Mouse (Mus musculus) brown adipose tissue, adult 24 weeks (tissue): ENCODE measurements around the gene Arid1b. TPM values are rescaled to one million over a fixed set of nuclear protein-coding genes. Genes with fewer than 3 reads are reported as not detected.

Source experiments
- H3K27ac ChIP-seq: fragments of 200-500 bp; replicated peaks from 2 replicates; pipeline ENCODE4 v1.5.1; 2012; ENCODE audit warnings: low read depth, mild to moderate bottlenecking, low read length
- H3K4me1 ChIP-seq: fragments of 200-500 bp; 2 replicates; pipeline ENCODE4 v1.6.1; 2012; ENCODE audit warnings: low read length, mixed read lengths; ENCODE audit not compliant: control insufficient read depth, insufficient read depth, insufficient read length
- H3K4me3 ChIP-seq: fragments of 200-500 bp; 2 replicates; pipeline ENCODE4 v1.5.1; 2012; ENCODE audit warnings: low read depth, mild to moderate bottlenecking, low read length, moderate library complexity; ENCODE audit not compliant: insufficient read depth
- polyA plus RNA-seq: library from polyadenylated mRNA; stranded (reverse); fragments of >200 nt; gene quantifications from 2 replicates; pipeline ENCODE4 v1.2.4, GENCODE M21; 2012; ENCODE audit not compliant: missing spikeins, insufficient read depth, insufficient read length

Arid1b gene
- polyA plus RNA-seq, 1 experiment = 13.9 TPM

DNA sequence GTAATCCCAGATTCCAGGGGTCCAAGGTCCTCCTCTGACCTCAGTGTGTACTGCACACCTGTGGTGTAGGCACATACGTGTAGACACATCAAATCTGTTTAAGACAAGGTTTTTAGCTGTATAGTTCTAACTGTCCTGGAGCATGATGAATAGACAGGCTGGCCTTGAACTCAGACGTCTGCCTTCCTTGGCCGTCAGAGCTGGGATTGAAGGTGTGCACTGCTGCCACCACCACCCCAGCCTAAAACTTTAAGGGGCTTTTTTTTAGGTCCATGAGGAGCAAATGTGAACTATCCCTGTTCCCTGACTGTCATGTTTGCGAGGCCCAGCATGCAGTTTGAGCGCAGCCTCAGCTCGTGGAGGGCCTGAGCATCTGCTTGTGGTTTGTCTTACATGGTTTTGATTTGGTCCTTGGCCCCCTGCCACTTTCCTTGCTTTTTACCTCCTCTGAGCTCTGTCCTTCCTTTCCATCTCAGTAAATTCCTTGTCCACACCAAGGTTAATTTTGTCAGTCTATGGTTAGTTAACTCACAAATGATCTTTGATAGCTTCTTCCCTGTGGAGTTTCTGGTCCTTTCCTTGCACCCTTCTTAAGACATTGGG lies 224.9 kb downstream of the Arid1b start:
- Histone ChIP-seq H3K4me3 (no peak overlapping the region), H3K4me1 (peaks cover 24% of the 10 kb centered on the region), H3K27ac (no peak overlapping the region)

DNA sequence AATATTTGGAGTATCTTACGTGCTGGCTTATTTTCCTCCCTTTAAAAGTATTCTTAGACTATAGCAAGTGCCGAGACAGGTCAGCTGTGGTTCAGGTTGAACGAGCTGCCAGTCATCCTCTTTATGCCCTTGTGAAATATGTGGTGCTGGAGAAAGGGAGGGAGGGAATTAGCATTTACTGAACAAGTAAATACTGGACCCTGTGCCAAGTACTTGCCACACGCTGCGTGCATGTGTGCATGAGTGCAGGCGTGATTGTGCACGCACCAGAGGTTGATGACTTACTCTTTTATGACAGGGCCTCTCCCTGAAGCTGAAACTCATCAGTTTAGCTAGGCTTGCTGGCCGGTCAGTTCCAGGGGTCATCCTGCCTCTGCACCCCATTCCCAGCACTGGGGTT lies 226.9 kb downstream of the Arid1b start:
- peaks cover 25% of the 10 kb centered on the region for H3K4me1 ChIP-seq
- H3K27ac ChIP-seq = no peak overlapping the region
- no peak overlapping the region for H3K4me3 ChIP-seq

DNA sequence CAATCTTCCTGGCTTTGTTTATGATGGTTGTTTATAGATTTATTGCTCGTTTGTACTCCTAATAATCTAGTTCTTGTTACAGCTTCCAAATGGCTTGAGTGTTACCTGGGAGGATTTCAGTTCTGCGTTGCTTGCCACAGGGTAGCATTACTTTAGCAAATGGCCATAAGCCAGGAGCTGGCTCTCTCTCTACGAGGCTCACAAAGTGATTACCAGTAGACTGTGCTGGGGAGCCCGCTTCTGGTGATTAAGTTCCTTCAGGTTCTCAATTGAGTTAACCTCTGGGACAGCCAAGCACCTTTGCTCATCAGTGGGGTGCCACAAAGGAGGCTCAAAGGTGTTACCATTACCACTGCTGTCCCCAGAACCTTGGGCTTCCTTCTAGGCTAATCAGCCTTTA lies 227.4 kb downstream of the Arid1b start:
- no peak overlapping the region for H3K27ac ChIP-seq
- H3K4me3 ChIP-seq = no peak overlapping the region
- peaks cover 28% of the 10 kb centered on the region for H3K4me1 ChIP-seq

DNA sequence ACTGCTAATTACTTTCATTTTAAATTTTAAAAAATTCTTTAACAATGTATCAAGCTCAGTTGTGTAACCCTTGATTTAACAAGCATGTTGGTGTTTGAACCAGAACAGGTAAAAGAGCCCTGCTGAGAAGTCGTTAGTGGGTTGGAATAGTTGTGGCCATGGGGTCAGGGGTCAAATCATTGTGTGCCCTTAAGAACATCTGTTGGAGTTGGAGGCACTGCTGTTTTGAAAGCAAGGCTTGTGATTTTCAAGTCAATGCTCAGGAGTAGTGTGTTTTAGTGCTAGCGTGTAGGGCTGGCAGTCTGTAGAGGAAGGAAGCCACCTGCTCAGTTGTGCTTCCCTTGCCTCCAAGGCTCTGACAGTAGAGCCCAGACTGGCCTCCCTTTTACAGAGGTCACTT lies 228.7 kb downstream of the Arid1b start:
- Histone ChIP-seq H3K27ac (no peak overlapping the region), H3K4me3 (no peak overlapping the region), H3K4me1 (peaks cover 24% of the 10 kb centered on the region)

DNA sequence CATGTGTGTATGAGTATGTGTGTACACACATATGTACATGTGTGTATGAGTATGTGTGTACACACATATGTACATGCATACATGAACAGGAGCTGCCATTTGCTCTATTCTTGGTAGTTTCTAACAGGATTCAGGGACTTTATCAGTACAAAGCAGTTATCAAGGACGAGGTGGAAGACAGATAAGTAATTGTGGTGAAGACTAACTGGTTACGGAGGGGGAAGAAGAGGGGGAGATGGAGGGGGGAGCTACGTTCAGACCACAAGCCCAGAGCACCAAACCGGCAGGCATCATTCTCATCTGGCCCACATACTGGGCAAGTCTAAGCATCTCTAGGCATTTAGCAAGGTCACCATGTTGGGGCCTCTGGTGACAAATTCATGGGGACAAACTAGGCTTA lies 230.8 kb downstream of the Arid1b start:
- Histone ChIP-seq H3K4me1 (peaks cover 22% of the 10 kb centered on the region), H3K4me3 (no peak overlapping the region), H3K27ac (no peak overlapping the region)

DNA sequence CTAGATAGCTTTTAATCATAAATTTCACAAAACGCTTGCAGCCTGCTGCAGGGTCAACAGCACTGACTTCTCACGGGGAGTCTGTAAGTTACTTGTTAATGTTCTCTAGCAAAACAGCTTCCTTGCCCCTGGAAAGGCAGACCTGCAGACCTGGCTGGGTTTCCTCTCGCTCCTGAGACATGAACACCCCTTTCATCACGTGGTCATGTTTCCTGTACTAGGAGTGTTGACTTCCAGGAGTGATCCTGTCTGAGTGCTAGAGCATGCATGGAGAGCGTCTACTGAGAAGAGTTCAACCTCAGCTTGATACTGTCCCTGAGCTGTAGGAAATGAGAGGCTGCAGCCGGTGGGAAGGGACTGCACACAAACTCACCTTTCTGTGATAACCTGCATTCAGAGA lies 233.0 kb downstream of the Arid1b start:
- H3K4me3 ChIP-seq = no peak overlapping the region
- peaks cover 12% of the 10 kb centered on the region for H3K4me1 ChIP-seq
- H3K27ac ChIP-seq = no peak overlapping the region

DNA sequence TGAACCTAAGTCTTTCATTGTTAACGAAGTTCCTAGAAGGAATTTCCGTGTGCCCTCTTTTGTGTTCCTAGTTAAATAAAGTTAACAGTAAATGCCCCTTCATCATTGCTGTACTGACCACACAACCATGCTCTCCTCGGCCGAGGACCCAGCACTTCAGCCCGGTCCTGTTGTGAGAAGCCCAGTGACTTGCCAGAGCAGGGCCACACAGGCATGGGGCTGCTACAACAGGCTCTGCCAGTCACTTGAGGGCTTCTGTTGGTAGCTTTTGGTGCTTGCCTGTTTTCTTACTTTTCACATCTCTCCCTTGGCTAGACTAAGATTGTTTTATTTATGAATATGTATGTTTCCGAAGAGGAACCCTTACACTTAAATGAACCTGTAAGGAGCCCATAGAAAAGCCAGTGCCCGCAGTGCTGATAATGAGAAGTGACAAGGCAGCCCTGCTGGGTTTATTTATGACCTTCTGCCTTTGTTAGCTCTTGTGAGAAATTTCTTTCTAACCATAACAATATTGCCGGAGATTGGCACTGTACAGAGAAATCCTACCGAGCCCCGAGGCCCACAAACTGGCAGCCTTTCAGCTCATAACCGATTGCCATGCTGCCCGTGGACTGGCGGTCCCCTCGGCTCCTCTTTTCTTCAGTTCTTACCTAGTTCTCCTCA lies 234.0 kb downstream of the Arid1b start:
- H3K27ac ChIP-seq = no peak overlapping the region
- peaks cover 8% of the 10 kb centered on the region for H3K4me1 ChIP-seq
- H3K4me3 ChIP-seq = no peak overlapping the region

DNA sequence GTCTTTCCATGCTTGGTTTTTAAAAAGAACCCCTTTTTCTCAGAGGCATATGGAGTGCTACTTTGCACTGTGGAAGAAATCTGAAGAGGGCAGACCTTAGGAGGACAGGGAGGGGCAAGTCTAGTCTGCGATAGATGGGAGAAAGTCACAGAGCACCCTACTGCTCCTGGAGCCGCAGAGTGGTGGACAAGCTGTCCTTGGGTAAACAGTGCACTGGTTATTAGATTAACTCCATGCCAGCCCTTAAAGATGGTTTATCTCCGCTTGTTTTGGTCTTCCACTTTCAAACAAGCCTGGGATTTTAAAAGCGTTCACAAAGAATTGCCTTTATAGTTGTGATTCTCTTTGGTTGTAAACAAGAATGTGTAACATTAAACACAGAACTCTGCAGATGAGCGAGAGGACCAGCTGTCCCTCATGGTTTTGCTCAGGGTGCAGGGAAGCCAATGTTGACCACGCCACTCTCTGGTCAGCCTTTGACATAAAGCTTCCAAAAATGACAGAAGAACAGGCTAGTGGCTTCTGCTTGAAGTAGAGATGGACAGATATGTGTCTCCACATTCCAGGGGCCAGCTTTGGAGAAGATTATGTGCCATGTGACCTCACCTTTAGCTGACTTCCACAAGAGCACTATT lies 234.6 kb downstream of the Arid1b start:
- Histone ChIP-seq H3K27ac (no peak overlapping the region), H3K4me3 (no peak overlapping the region), H3K4me1 (peaks cover 8% of the 10 kb centered on the region)

DNA sequence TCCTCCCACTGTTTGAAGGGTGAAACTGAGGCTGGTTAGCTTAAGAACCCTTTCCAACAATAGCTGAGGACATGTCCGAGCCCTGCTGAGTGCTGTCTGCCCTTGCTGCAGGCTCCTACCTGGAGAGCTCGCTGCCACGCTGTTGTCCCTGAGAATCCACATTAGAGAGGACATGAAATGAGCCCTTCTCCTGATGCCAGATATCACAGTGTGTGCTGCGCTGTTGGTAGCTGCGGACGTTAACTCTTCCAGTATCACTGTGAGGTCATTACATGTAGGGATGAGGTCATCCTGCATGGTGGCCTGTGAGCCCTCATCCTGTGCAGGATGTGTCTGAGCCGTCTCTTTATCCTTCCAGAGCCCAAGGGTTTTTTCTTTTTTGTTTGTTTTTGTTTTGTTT lies 235.9 kb downstream of the Arid1b start:
- Histone ChIP-seq H3K4me3 (no peak overlapping the region), H3K27ac (no peak overlapping the region)

DNA sequence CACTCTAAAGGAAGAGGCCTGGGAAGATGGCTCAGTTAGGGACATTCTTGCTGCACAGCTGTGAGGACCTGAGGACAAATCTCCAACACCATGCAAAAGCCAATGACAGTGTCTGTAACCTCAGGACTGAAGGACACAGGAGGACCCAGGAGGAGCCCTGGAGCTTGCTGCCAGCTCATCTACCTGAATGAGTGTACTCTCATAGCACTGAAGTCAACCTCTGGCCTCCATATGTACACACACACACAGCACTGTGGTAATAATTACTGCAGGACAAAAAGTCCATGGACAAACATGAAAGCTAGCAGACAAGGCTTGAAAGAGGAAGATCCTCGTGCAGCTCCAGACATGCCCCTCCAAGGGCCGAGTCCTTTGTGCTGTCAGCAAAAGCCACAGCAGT lies 238.0 kb downstream of the Arid1b start:
- H3K4me3 ChIP-seq = no peak overlapping the region

More for the DNA sequence above, 235.9 kb downstream of the Arid1b start:
- peaks cover 8% of the 10 kb centered on the region for H3K4me1 ChIP-seq

DNA sequence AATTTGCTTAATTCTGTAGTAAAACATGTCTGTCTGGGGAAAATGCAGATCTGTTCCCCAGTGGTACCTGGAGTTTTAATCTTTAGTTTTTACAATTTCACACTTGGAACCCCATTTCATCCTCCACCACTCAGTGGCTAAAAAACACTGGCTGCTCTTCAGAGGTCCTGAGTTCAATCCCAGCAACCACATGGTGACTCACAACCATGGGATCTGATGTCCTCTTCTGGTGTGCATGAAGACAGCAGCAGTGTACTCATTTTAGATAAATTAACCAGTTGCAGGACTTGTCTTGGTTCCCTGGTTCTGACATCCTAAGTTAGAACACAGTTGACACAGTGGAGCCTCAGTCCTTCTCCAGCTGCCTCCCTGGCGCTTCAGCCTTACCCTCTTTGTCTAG lies 239.9 kb downstream of the Arid1b start:
- Histone ChIP-seq H3K4me3 (no peak overlapping the region), H3K27ac (no peak overlapping the region), H3K4me1 (peaks cover 8% of the 10 kb centered on the region)

More for the DNA sequence above, 238.0 kb downstream of the Arid1b start:
- Histone ChIP-seq H3K4me1 (peaks cover 4% of the 10 kb centered on the region), H3K27ac (no peak overlapping the region)

DNA sequence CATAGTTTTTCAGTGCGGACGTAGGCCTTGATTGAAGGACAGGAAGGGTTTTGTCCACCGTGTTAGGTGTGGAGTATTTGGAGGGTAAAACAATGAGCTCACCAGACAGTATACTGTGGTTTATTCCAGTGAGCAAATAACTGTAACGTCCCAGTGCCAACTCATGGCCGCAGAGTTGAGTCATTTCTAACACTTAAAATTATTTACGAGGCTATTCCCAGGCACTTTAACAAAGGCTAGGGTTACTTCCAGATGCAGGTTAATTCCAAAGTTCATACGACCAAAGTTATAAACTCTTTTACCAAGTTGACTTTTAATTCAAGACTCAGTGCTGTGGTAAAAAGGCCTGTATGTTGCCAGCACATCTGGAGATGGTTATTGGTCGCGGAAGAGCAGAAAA lies 240.9 kb downstream of the Arid1b start:
- Histone ChIP-seq H3K4me1 (peaks cover 8% of the 10 kb centered on the region), H3K27ac (no peak overlapping the region), H3K4me3 (no peak overlapping the region)

DNA sequence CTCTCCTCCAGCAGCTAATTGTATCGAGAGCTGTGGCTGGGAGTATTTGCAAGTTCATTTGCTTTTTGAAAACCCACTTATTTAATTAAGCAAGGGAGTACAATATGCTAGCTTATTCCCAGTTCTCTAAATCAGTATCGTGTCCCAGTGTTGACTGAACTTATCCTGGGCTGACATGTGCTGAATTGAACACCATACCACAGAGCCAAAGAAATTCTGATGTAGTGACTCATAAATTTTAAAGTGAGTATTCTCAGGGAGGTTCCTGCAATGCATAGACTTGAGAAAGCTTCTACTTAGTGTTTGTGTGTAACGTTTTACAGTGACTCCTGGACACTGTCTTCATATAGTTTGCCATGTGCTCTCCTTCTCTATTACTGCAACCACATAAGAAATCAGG lies 243.6 kb downstream of the Arid1b start:
- no peak overlapping the region for H3K4me3 ChIP-seq
- H3K27ac ChIP-seq = no peak overlapping the region

DNA sequence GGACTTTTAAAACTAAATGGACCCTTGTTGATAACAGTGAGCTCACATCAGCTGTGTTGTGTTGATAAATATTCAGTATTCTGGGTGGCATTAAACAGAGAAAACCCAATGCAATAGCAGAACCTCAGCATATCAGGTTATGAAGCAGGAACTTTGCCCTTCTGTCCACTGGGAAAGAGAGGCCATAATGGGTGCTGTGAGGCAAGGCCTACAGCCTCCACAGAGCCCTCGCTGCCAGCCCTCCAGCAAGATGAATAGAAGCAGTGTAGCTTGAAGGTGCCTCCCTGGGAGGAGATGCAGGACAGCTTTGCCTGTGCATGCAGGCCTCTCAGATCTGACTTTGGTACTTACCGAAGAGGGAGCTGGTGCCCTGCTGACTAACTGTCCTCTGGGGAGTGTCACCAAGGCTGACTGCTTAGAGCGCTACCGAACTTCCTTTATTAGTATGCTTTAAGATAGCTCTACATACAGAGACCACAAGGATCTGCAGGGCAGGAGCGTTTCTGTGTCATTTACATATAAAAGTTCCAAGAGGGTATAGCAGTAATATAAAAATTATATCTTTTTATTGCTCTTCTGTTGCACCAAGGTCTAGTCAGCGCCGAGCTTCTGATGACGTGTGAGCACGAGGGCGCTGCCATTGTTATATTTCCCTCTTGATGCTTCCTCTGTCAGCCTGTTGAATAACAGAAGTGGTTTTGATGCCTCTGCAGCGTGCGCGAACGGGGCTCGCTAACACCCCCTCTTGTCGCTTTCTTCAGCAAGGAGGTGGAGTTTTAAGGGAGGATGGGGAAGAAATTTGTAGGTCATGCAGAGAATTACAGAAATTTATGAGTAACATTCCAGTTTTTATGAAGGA lies 244.5 kb downstream of the Arid1b start:
- H3K4me3 ChIP-seq = no peak overlapping the region
- peaks cover 8% of the 10 kb centered on the region for H3K4me1 ChIP-seq
- peak overlapping the region; percentile 19 for H3K27ac ChIP-seq

More for the DNA sequence above, 243.6 kb downstream of the Arid1b start:
- H3K4me1 ChIP-seq = peaks cover 8% of the 10 kb centered on the region

DNA sequence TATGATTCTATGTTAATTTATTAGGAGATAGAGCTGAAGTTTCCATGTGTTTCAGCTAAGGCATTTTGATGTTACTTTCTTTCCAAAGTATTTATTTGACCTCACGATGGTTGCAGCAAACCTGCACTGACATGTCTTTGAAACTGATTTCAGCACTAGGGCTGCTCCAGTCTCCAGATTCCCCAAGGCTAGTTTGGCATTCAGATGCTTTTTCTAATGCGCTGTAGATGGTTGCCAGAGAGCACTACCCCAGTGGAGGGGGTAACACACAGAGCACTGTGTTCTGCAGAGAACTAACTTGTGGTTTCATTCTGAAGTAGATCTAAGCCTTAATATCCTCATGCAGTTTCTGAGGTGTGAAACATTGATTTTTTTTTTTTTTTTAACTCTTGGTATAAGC lies 250.4 kb downstream of the Arid1b start:
- no peak overlapping the region for H3K4me3 ChIP-seq
- H3K4me1 ChIP-seq = peaks cover 9% of the 10 kb centered on the region; the same call in 1 of the 2 replicates
- no peak overlapping the region for H3K27ac ChIP-seq
